In genomic region chr15:27662699-27663098, GRCm38 (mm10) we compare ENCODE assay signal across 23 mouse cellular contexts.
"Had no signal": no experiment of that assay in that cellular context is flagged by ENCODE, and none has a peak within 500 bp of the region (broad histone marks: within the 10 kb centered on the region; RNA-seq: fewer than 3 reads in every experiment).

No protein-coding gene starts in this region.

- DNase-seq: gastrocnemius, adult 2 months; gastrocnemius, postnatal 10 days; gastrocnemius, postnatal 25 days; heart, adult 18-20 months; heart, postnatal 14 days; heart, postnatal 36 days; kidney, adult 11 months; kidney, adult 2 months; kidney, adult 9 months; kidney, postnatal 4 days; liver; liver, embryonic 13.5 days had no signal

- H3K4me3 ChIP-seq: gastrocnemius, adult 2 months; heart, embryonic 13.5 days; heart, embryonic 15.5 days; hindbrain, embryonic 13.5 days; hindbrain, embryonic 15.5 days; kidney, embryonic 15.5 days; layer of hippocampus, adult 2 months; left cerebral cortex, adult 2 months; limb, embryonic 10.5 days; limb, embryonic 12.5 days; liver, embryonic 13.5 days had no signal

- H3K27ac ChIP-seq: gastrocnemius, adult 2 months; heart, embryonic 13.5 days; heart, embryonic 15.5 days; hindbrain, embryonic 13.5 days; hindbrain, embryonic 15.5 days; hindbrain, postnatal 0 days; kidney, embryonic 15.5 days; kidney, postnatal 0 days; layer of hippocampus, adult 2 months; left cerebral cortex, adult 2 months; limb, embryonic 10.5 days; limb, embryonic 12.5 days had no signal

- H3K36me3 ChIP-seq: heart, embryonic 13.5 days; heart, embryonic 15.5 days; hindbrain, embryonic 13.5 days; hindbrain, embryonic 15.5 days; limb, embryonic 10.5 days had no signal
